Comparison of ENCODE assay signal across 13 mouse cellular contexts in the genomic region with DNA sequence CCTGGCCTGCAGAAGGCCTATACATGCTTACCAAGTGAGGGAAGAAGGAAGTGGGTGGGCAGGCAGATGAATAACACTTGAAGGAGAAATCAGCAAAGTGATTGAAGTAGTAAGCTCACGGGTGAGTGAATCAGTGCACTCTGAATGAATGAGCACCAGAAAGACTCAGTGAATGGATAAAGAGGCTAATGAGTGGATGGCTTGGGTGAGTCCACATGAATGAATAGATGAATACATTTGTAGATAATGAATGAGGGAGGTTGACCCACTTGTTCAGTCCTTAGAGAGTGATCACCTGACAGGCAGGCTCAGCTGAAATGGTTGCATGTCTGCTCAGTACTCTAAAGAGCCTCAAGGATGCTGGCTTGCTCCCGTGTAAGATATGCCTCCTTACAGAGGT.
DNase-seq lines count a peak whose midpoint lies in the region; ATAC-seq and TF ChIP-seq lines count a peak whose summit lies in the region.
"Had no signal": no experiment of that assay in that cellular context is flagged by ENCODE, and none has a peak within 500 bp of the region (broad histone marks: within the 10 kb centered on the region; RNA-seq: fewer than 3 reads in every experiment).

No protein-coding gene starts in this region.

- TF ChIP-seq CTCF in left cerebral cortex, adult 2 months (IDR thresholded peaks at IDR 0.05): no peak

- 0 out of 2 replicates have a peak, but pooled peaks have one; percentile 59 for ATAC-seq in embryonic facial prominence, embryonic 11.5 days (replicated peaks; ENCODE audit: insufficient number of reproducible peaks, low FRiP score, low TSS enrichment, low read depth)
- peak; percentile 75; the same call in 1 of the 2 replicates for ATAC-seq in forebrain, embryonic 13.5 days
- peak; percentile 51 for ATAC-seq in hindbrain, embryonic 16.5 days
- ATAC-seq: liver, embryonic 12.5 days had no signal

- no peak overlapping the region for H3K4me2 ChIP-seq in embryonic facial prominence, embryonic 11.5 days (ENCODE audit: low read depth, low read length)
- H3K4me2 ChIP-seq in forebrain, embryonic 13.5 days: no peak overlapping the region
- H3K4me2 ChIP-seq in hindbrain, embryonic 16.5 days (ENCODE audit: low read length): no peak overlapping the region
- H3K4me2 ChIP-seq: liver, embryonic 12.5 days had no signal

- H3K9me3 ChIP-seq in embryonic facial prominence, embryonic 11.5 days (replicated peaks; ENCODE audit: control insufficient read depth, low read length): no peaks in the 10 kb centered on the region
- no peaks in the 10 kb centered on the region for H3K9me3 ChIP-seq in embryonic facial prominence, embryonic 10.5 days
- no peaks in the 10 kb centered on the region for H3K9me3 ChIP-seq in forebrain, embryonic 13.5 days (replicated peaks)
- H3K9me3 ChIP-seq in hindbrain, embryonic 16.5 days (ENCODE audit: control insufficient read depth, low read length): no peaks in the 10 kb centered on the region
- H3K9me3 ChIP-seq: liver, embryonic 12.5 days had no signal

- 66% methylated on average over 2 of the region's 2 CpGs for WGBS in embryonic facial prominence, embryonic 11.5 days
- WGBS in embryonic facial prominence, embryonic 10.5 days: 68% methylated on average over 2 of the region's 2 CpGs
- WGBS in forebrain, embryonic 13.5 days: 8% methylated on average over 2 of the region's 2 CpGs
- WGBS in hindbrain, embryonic 16.5 days: 31% methylated on average over 2 of the region's 2 CpGs

- no peak overlapping the region for H3K27ac ChIP-seq in embryonic facial prominence, embryonic 11.5 days (replicated peaks; ENCODE audit: low read depth, low read length)
- H3K27ac ChIP-seq in embryonic facial prominence, embryonic 10.5 days (replicated peaks): no peak overlapping the region
- H3K27ac ChIP-seq in forebrain, embryonic 13.5 days: no peak overlapping the region
- no peak overlapping the region for H3K27ac ChIP-seq in hindbrain, embryonic 16.5 days (ENCODE audit: low read depth, low read length)
- H3K27ac ChIP-seq in left cerebral cortex, adult 2 months: no peak overlapping the region
- H3K27ac ChIP-seq: liver, embryonic 12.5 days had no signal

- no peak for DNase-seq in embryonic facial prominence, embryonic 11.5 days (ENCODE audit: low spot score)
- no peak for DNase-seq in embryonic facial prominence, embryonic 10.5 days (ENCODE audit: low spot score)
- DNase-seq in retina, embryonic 14.5 days (ENCODE audit: low spot score): peak; percentile 83
- no peak for DNase-seq in left cerebral cortex, adult 2 months (ENCODE audit: extremely low spot score in 1 of 2, low spot score in 2 of 2)
- no peak for DNase-seq in cerebellum, adult 11-12 months
- DNase-seq in cerebellum, postnatal 4 days (ENCODE audit: low spot score in 2 of 2): no peak
- DNase-seq: cerebellum, adult 11 months; kidney, adult 8-10 months; left cerebral cortex, postnatal 4 days had no signal

- H3K4me1 ChIP-seq in embryonic facial prominence, embryonic 11.5 days (ENCODE audit: control insufficient read depth, insufficient read depth, low read length): no peaks in the 10 kb centered on the region
- H3K4me1 ChIP-seq in embryonic facial prominence, embryonic 10.5 days: peaks cover 4% of the 10 kb centered on the region; the same call in 1 of the 2 replicates
- H3K4me1 ChIP-seq in forebrain, embryonic 13.5 days: peaks cover 12% of the 10 kb centered on the region
- no peaks in the 10 kb centered on the region for H3K4me1 ChIP-seq in hindbrain, embryonic 16.5 days (ENCODE audit: control insufficient read depth, insufficient read depth, low read depth, low read length)
- H3K4me1 ChIP-seq: liver, embryonic 12.5 days had no signal

- no peak overlapping the region for H3K9ac ChIP-seq in embryonic facial prominence, embryonic 11.5 days (replicated peaks; ENCODE audit: low read length)
- H3K9ac ChIP-seq in forebrain, embryonic 13.5 days: no peak overlapping the region
- no peak overlapping the region for H3K9ac ChIP-seq in hindbrain, embryonic 16.5 days (ENCODE audit: low read depth, low read length)
- H3K9ac ChIP-seq: liver, embryonic 12.5 days had no signal

- H3K4me3 ChIP-seq in embryonic facial prominence, embryonic 11.5 days (ENCODE audit: low read depth, low read length): no peak overlapping the region
- H3K4me3 ChIP-seq in embryonic facial prominence, embryonic 10.5 days: no peak overlapping the region
- no peak overlapping the region for H3K4me3 ChIP-seq in forebrain, embryonic 13.5 days
- no peak overlapping the region for H3K4me3 ChIP-seq in hindbrain, embryonic 16.5 days (ENCODE audit: low read length)
- no peak overlapping the region for H3K4me3 ChIP-seq in left cerebral cortex, adult 2 months
- H3K4me3 ChIP-seq: erythroblast, embryonic 14.5 days; liver, embryonic 12.5 days had no signal

- H3K27me3 ChIP-seq in embryonic facial prominence, embryonic 11.5 days (ENCODE audit: control insufficient read depth, insufficient read depth, low read length): no peaks in the 10 kb centered on the region
- H3K27me3 ChIP-seq in embryonic facial prominence, embryonic 10.5 days (replicated peaks; ENCODE audit: low read depth, poor library complexity, severe bottlenecking): 0 out of 2 replicates have a peak, but pooled peaks cover 8% of the 10 kb centered on the region
- no peaks in the 10 kb centered on the region for H3K27me3 ChIP-seq in forebrain, embryonic 13.5 days
- no peaks in the 10 kb centered on the region for H3K27me3 ChIP-seq in hindbrain, embryonic 16.5 days (replicated peaks; ENCODE audit: control insufficient read depth, insufficient read depth, low read length)
- H3K27me3 ChIP-seq: liver, embryonic 12.5 days had no signal

- no peaks in the 10 kb centered on the region for H3K36me3 ChIP-seq in embryonic facial prominence, embryonic 11.5 days (replicated peaks; ENCODE audit: control insufficient read depth, insufficient read depth, low read depth, low read length)
- H3K36me3 ChIP-seq in embryonic facial prominence, embryonic 10.5 days (replicated peaks): no peaks in the 10 kb centered on the region
- H3K36me3 ChIP-seq in forebrain, embryonic 13.5 days (ENCODE audit: poor library complexity, severe bottlenecking): no peaks in the 10 kb centered on the region
- no peaks in the 10 kb centered on the region for H3K36me3 ChIP-seq in hindbrain, embryonic 16.5 days (ENCODE audit: control insufficient read depth, insufficient read depth, low read length)
- H3K36me3 ChIP-seq: liver, embryonic 12.5 days had no signal

- intact Hi-C loops in left cerebral cortex, adult 2 months (cut with DNase I): no loop called here
